Mouse (Mus musculus) heart, embryonic 10.5 days (tissue): Measurements from ENCODE around the gene Ppm1n. TPM values are rescaled to one million over a fixed set of nuclear protein-coding genes. Genes with fewer than 3 reads are reported as not detected.
A peak's percentile ranks its signal among the peaks of the same experiment; 100 is the strongest.

Experiments used
- DNase-seq: peaks from one replicate; pipeline ENCODE4 v3.0.0-alpha.2; 2017; ENCODE audit warnings: low spot score
- H3K27ac ChIP-seq: fragments of 300-500 bp; sonication (generic); 2 replicates; pipeline ENCODE4 v1.5.1; 2016; ENCODE audit warnings: mild to moderate bottlenecking
- H3K27me3 ChIP-seq: fragments of 300-500 bp; sonication (generic); 2 replicates; pipeline ENCODE4 v1.6.1; 2016; ENCODE audit warnings: mild to moderate bottlenecking; ENCODE audit not compliant: poor library complexity, insufficient read depth, severe bottlenecking
- H3K36me3 ChIP-seq: fragments of 300-500 bp; sonication (generic); 2 replicates; pipeline ENCODE4 v1.6.1; 2016; ENCODE audit warnings: mild to moderate bottlenecking, moderate library complexity
- H3K4me1 ChIP-seq: fragments of 300-500 bp; sonication (generic); 2 replicates; pipeline ENCODE4 v1.6.1; 2016; ENCODE audit warnings: mild to moderate bottlenecking
- H3K4me3 ChIP-seq: fragments of 300-500 bp; sonication (generic); 2 replicates; pipeline ENCODE4 v1.5.1; 2016; ENCODE audit warnings: mild to moderate bottlenecking, moderate library complexity
- H3K9me3 ChIP-seq: fragments of 300-500 bp; sonication (generic); 2 replicates; pipeline ENCODE4 v1.6.1; 2016; ENCODE audit warnings: mild to moderate bottlenecking, moderate library complexity
- WGBS: fragments of 180-500 bp; shearing (Covaris S2); methylation state at CpG from one replicate; pipeline ENCODE4 v1.1.7; 2016; 5-methylcytosine and 5-hydroxymethylcytosine counted together
- polyA plus RNA-seq: library from polyadenylated mRNA; unstranded; fragments of >200 nt; fragmentation: Nextera tagmentation; extraction: Ambion mirVana; gene quantifications from 2 replicates; pipeline ENCODE4 v1.2.1, GENCODE M21; 2016

Ppm1n gene
- polyA plus RNA-seq, 1 experiment from 2014 or later: 0.13 TPM

DNA sequence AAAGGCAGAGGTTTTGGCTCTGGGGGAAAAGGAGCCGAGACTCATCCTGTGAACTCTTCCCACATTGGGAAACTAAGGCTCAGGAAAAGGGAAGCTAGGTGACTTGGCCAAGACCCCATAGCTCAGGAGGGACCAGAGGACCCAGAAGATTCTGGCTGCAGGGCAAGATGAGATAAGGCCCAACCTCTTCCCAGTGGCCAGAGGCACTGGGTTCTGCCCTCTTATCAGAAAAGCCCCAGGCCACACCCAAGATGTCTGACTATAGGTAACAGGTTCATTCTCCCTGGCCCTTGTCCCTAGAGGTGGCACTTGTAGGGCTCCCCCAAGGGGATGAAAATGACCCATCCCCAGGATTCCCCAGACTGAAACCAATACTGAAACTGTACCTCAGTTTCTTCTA is 33.0 kb downstream of the Ppm1n start:
- Histone ChIP-seq H3K27me3 (no peaks in the 10 kb centered on the region), H3K4me3 (no peak overlapping the region), H3K36me3 (peaks cover 39% of the 10 kb centered on the region), H3K4me1 (no peaks in the 10 kb centered on the region; the same call in 1 of the 2 replicates), H3K9me3 (no peaks in the 10 kb centered on the region), H3K27ac (peak overlapping the region; percentile 4; the same call in 1 of the 2 replicates)
- 83% methylated on average over 1 of the region's 1 CpGs for WGBS
- peak; percentile 77 for DNase-seq

DNA sequence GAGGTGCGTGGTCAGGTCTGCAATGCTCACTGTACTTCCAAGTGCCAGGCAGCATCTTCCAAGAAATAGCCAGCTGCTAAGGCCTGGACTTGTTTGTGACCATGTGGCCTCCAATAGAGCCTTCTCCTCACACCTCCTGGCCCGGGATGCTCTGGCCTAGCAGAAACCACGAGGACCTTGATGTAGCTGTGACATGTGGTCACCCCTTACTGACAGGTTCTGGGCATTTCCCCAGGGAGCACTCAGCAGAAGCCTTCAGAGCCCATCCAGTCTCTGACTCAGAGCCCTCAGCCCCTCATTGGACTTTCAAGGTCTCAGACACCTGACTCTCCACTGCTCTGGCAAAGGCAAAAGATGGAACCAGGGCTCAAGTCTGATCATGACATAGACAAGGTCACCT is 34.8 kb downstream of the Ppm1n start:
- H3K4me3 ChIP-seq: no peak overlapping the region
- 80% methylated on average over 3 of the region's 3 CpGs for WGBS
- DNase-seq: no peak
- no peak overlapping the region for H3K27ac ChIP-seq
- H3K9me3 ChIP-seq: no peaks in the 10 kb centered on the region
- peaks cover under 1% of the 10 kb centered on the region; the same call in 1 of the 2 replicates for H3K4me1 ChIP-seq
- H3K27me3 ChIP-seq: no peaks in the 10 kb centered on the region
- peaks cover 44% of the 10 kb centered on the region for H3K36me3 ChIP-seq

DNA sequence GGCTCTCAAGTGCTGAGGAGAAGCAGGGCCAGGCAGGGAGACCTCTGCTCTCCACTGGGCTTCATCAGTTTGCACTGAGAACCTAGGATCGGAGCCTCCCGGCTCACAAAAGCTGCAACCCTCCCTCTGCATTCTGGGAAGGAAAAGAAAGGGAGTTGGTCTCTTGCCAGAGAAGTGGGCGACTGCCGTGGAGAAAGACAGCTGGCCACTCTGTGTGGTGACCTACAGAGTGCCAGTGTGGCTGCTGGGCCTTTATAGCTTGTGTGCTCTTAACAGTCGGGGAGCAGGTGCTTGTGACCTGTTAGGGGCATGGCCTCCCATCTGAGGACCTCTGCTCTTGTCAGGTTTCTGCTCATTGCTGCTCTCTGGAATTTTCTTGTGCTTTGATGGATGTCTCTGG is 36.0 kb downstream of the Ppm1n start:
- no peak for DNase-seq
- H3K9me3 ChIP-seq: no peaks in the 10 kb centered on the region
- no peaks in the 10 kb centered on the region for H3K27me3 ChIP-seq
- WGBS: 87% methylated on average over 5 of the region's 5 CpGs
- peaks cover 44% of the 10 kb centered on the region for H3K36me3 ChIP-seq
- H3K4me3 ChIP-seq: no peak overlapping the region
- H3K27ac ChIP-seq: no peak overlapping the region
- H3K4me1 ChIP-seq: peaks cover 12% of the 10 kb centered on the region

DNA sequence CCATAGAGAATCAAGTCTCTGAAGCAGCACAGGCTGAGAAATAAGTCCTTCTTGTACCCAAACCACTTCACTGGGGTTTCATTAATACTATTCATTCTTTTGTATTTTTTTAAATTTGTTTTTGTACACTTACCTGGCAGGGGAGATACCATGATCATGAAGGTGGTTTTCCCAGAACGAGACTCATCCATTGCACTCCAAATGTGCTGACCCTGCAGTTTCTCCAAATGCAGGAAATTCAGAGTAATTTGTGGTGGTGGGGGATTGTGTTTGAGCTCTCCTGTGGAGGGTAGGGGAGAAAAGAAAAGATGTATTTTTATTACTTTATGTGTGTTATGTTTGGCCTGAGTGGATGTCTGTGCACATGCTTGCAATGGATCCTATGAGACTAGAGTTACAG is 37.9 kb downstream of the Ppm1n start:
- 90% methylated on average over 1 of the region's 1 CpGs for WGBS
- DNase-seq: no peak
- H3K36me3 ChIP-seq: peaks cover 35% of the 10 kb centered on the region
- H3K4me3 ChIP-seq: no peak overlapping the region
- H3K9me3 ChIP-seq: no peaks in the 10 kb centered on the region
- H3K27me3 ChIP-seq: no peaks in the 10 kb centered on the region
- H3K4me1 ChIP-seq: peaks cover 24% of the 10 kb centered on the region
- H3K27ac ChIP-seq: no peak overlapping the region

DNA sequence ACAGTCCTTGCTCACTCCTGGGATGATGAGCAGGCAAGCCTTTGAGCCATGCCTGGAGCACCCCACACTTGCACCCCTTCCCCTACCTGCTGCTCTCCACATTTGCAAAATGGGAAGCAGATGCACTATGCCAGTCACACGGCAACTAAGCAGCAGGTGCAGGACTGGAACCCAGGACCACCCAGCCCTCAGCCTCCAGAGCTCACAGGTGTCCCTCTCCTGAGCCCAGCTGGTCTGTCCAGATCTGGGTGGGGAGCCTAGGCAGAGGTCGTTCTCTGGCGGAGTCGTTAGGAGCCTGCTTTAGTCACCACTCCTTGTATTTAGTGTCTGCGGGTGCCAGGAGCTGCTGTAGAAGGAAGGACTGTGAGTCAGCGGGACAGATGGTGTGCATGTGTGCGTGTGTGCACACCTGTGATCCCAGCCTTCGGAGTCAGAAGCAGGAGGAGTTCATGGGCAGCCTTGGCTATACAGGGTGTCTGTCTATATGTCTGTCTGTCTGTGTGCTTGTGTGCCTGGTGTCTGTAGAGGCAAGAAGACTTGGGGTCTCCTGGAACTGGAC is 38.9 kb downstream of the Ppm1n start:
- Histone ChIP-seq H3K27ac (peak overlapping the region; percentile 43), H3K27me3 (no peaks in the 10 kb centered on the region), H3K4me1 (peaks cover 32% of the 10 kb centered on the region), H3K4me3 (no peak overlapping the region), H3K36me3 (peaks cover 25% of the 10 kb centered on the region), H3K9me3 (no peaks in the 10 kb centered on the region)
- 84% methylated on average over 8 of the region's 8 CpGs for WGBS
- no peak for DNase-seq

DNA sequence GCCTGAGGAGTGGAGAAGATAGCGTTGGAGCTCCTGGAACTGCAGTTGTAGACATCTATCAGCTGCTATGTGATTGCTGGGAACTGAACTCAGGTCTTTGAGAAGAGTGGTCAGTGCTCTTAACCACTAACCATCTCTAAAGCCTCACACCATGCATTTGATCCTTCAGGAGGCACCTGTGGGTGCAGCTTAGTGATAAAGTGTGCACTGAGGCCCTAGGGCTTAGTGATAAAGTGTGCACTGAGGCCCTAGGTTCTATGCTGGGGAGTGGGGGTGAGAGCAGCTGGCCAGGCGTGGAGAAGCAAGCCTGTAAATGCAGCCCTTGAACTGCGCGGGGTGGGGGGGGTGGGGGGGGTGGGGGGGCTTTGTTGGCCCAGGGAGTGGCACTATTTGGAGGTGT is 39.9 kb downstream of the Ppm1n start:
- Histone ChIP-seq H3K27ac (peak overlapping the region; percentile 81), H3K4me1 (peaks cover 39% of the 10 kb centered on the region), H3K36me3 (peaks cover 15% of the 10 kb centered on the region), H3K4me3 (no peak overlapping the region), H3K27me3 (no peaks in the 10 kb centered on the region), H3K9me3 (no peaks in the 10 kb centered on the region)
- WGBS: 61% methylated on average over 2 of the region's 4 CpGs
- DNase-seq: peak; percentile 89

DNA sequence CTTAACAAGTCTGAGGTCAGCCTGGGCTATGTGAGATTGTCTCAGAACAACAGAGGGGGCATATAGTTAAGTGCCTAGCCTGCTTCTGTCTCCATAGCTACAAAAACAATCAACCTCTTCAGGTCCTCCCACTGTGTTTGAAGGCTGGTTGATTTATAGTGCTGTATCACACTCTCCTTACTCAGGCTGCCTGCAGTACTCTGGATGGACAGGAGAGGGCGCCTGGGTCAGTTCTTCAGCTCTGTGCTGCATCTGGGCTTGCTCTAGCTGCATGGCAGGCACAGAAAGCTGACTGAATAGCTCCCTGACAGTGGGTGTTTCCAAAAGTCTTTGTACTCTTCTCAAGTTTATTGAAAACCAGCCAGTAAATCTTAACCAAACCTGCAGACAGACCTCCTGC is 40.4 kb downstream of the Ppm1n start:
- Histone ChIP-seq H3K4me3 (no peak overlapping the region), H3K4me1 (peaks cover 44% of the 10 kb centered on the region), H3K27ac (peak overlapping the region; percentile 81)

DNA sequence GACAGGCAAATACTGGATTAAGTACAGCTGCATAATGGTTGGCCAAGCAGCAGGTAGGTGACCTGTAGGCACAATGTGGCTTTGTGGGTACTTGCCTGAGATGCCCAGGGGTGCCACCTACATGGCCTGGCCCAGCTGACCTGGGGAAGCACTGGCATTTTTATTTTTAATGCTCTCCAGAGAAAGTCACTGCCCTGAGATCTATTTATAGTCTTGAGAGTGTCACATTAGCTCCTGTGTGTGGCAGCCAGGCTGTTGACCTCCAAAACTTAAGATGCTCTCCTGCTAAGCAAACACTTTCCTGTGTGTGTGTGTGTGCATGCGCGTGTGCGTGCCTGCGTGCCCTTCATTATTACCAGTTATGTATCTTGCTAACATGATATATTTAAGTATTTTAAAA is 41.5 kb downstream of the Ppm1n start:
- DNase-seq: no peak
- Histone ChIP-seq H3K9me3 (no peaks in the 10 kb centered on the region), H3K27me3 (no peaks in the 10 kb centered on the region), H3K4me3 (no peak overlapping the region), H3K27ac (peak overlapping the region; percentile 81), H3K36me3 (peaks cover 11% of the 10 kb centered on the region), H3K4me1 (peaks cover 44% of the 10 kb centered on the region)
- WGBS: 76% methylated on average over 4 of the region's 4 CpGs

More for the DNA sequence above, 40.4 kb downstream of the Ppm1n start:
- 0% methylated on average over 1 of the region's 1 CpGs for WGBS
- H3K9me3 ChIP-seq: no peaks in the 10 kb centered on the region
- H3K27me3 ChIP-seq: no peaks in the 10 kb centered on the region
- peak; percentile 93 for DNase-seq
- peaks cover 9% of the 10 kb centered on the region; the same call in 1 of the 2 replicates for H3K36me3 ChIP-seq

DNA sequence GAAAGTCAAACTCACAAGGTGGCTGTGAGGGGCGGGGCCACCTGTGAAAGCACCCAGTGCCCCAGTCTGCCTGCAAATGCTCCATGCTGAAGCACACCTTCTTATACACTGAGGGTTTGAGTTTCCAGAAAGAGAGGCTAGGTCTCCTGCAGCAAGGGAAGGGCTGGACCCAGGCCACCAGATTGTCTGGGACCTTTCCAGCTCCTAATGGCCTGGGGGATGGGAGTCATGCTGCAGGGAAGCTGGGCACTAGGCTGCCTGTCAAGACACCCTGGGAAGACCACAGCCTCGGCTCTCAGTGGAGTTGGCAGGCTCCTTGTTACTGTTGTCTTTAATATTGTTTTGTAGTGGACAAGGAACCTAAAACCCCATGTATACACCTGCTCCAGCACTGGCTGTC is 43.5 kb downstream of the Ppm1n start:
- peaks cover 44% of the 10 kb centered on the region for H3K4me1 ChIP-seq
- peaks cover 25% of the 10 kb centered on the region for H3K36me3 ChIP-seq
- no peak overlapping the region for H3K4me3 ChIP-seq
- no peaks in the 10 kb centered on the region for H3K27me3 ChIP-seq
- H3K9me3 ChIP-seq: no peaks in the 10 kb centered on the region
- 0 out of 2 replicates have a peak overlapping the region, but pooled peaks have one; percentile 25 for H3K27ac ChIP-seq
- 72% methylated on average over 2 of the region's 2 CpGs for WGBS
- DNase-seq: no peak

DNA sequence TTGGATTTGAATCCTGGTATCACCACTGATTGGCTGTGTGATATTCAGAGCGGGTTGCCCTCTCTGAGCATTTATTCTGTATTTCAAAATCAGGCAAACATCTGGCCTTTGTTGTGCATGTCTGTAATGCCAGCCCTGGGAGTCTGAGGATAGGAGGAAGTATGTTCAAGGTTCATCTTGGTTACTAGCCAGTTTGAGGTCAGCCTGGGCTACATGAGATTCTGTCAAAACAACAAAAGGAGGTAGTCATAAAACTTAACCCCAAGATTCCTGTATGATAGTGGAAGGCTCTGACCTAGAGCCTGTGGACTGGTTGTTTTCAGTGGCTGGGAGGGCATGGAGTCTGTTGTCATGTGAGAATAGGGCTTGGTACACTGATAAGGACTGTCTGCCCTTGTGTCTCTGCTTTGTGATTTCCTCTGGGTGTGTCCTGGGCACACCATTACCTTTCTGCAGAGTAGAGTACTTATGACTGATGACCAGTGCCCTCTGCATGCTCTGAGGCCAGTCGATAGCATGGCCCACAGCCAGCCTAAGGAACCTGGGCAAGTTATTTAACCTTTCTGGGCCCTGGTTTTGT is 44.7 kb downstream of the Ppm1n start:
- Histone ChIP-seq H3K27me3 (no peaks in the 10 kb centered on the region), H3K4me1 (peaks cover 48% of the 10 kb centered on the region), H3K9me3 (no peaks in the 10 kb centered on the region), H3K36me3 (peaks cover 30% of the 10 kb centered on the region), H3K4me3 (no peak overlapping the region), H3K27ac (no peak overlapping the region)
- 86% methylated on average over 2 of the region's 2 CpGs for WGBS
- DNase-seq: no peak

DNA sequence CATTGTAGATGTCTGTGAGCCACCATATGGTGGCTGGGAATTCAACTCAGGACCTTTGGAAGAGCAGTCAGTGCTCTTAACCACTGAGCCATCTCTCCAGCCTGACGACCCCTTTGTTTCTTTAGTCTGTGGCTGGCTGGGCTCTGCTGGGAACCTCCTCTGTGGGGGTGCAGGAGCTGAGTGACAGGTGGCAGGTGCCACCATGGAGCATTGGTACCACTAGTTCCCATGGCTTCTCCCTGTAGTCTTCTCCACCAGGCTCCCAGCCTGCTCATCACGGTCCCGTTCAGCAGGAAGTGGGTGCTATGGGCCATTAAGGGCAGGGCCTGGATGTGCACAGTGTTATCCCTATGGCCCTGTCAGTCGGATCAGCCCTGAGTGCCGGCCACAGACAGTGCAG is 45.2 kb downstream of the Ppm1n start:
- 81% methylated on average over 5 of the region's 5 CpGs for WGBS
- H3K36me3 ChIP-seq: peaks cover 30% of the 10 kb centered on the region
- H3K27me3 ChIP-seq: no peaks in the 10 kb centered on the region
- peaks cover 49% of the 10 kb centered on the region for H3K4me1 ChIP-seq
- no peaks in the 10 kb centered on the region for H3K9me3 ChIP-seq
- no peak overlapping the region for H3K27ac ChIP-seq
- H3K4me3 ChIP-seq: no peak overlapping the region
- DNase-seq: no peak

DNA sequence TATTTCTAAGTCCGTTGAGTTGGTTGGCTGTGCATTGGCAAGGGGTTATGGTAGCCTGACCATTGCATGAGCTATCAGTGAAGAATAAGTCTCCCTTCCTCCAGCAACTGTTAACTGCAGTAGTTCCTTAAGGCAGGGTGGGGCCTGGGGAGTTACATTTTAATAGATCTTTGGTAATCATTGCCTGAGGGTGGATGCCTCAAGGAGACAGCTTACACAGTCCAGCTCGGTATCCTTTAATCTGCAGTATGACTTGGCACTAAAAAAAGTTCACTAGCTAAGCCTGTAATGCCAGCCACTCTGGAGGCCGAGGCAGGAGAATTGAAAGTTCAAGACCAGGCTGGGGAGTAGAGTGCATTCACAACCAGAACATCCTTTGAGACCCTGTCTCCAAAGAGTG is 48.0 kb downstream of the Ppm1n start:
- Histone ChIP-seq H3K27me3 (no peaks in the 10 kb centered on the region), H3K4me3 (no peak overlapping the region), H3K27ac (no peak overlapping the region), H3K4me1 (peaks cover 37% of the 10 kb centered on the region), H3K9me3 (no peaks in the 10 kb centered on the region), H3K36me3 (peaks cover 30% of the 10 kb centered on the region)
- DNase-seq: no peak
- 91% methylated on average over 3 of the region's 3 CpGs for WGBS

DNA sequence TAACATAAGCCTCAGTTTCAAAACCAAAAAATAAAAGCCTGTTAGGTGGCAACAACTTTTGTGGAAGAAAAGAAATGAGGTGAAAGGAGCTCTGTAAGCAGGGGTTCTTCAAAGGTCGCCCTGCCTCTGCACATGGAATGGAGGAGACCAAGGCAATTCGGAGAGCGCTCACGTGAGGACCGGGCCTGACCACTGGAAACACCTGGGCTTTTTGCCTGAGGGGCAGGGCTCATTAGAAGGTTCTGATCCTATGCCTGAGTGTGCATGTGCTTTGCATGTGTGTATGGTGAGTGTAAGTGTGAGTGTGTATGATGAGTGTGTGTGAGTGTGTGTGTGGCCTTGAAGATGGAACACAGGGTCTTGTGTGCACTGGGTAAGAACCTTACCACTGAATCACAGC is 49.0 kb downstream of the Ppm1n start:
- H3K9me3 ChIP-seq: no peaks in the 10 kb centered on the region
- peaks cover 31% of the 10 kb centered on the region for H3K36me3 ChIP-seq
- DNase-seq: no peak
- H3K4me3 ChIP-seq: no peak overlapping the region
- H3K27me3 ChIP-seq: no peaks in the 10 kb centered on the region
- H3K4me1 ChIP-seq: peaks cover 31% of the 10 kb centered on the region
- no peak overlapping the region for H3K27ac ChIP-seq
- 92% methylated on average over 5 of the region's 5 CpGs for WGBS
